In the genomic region with DNA sequence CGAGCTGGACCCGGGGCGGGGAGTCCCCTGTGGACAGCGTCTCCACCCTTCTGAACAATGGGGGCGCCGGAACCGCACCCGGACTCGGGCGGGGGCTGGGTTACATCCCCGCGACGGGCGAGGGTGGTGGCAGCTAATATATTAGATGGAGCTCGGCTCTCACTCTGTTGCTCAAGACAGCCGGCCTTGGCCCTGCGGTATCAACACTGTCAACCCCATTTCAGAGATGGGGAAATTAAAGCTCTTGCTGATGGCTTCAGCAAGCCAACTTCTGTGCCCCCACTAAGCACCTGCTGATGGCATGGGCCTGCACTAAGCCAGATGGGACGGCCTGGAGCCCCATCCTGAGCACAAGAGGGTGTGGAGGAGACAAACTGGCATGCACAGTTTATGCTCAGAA, we compare ENCODE assay signal across 8 mouse cellular contexts. TPM values are rescaled to one million over a fixed set of nuclear protein-coding genes. Genes with fewer than 3 reads are reported as not detected.
DNase-seq lines count a peak whose midpoint lies in the region; ATAC-seq and TF ChIP-seq lines count a peak whose summit lies in the region.

No protein-coding gene starts in this region.

- H3K36me3 ChIP-seq in lung, embryonic 16.5 days (ENCODE audit: control insufficient read depth, insufficient read depth, low read length), result no peaks in the 10 kb centered on the region
- no peaks in the 10 kb centered on the region for H3K36me3 ChIP-seq in erythroblast, embryonic 14.5 days (ENCODE audit: control insufficient read depth)
- H3K36me3 ChIP-seq in limb, embryonic 14.5 days (ENCODE audit: control insufficient read depth, insufficient read depth, low read length), result no peaks in the 10 kb centered on the region
- H3K36me3 ChIP-seq in small intestine, adult 2 months (ENCODE audit: control insufficient read depth, insufficient read depth, low read length), result no peaks in the 10 kb centered on the region

- TF ChIP-seq CTCF in small intestine, adult 2 months (IDR thresholded peaks at IDR 0.05; ENCODE audit: extremely low read depth, insufficient read length, insufficient replicate concordance, low read depth, low read length), result no peak

- under 1% methylated on average over 18 of the region's 18 CpGs for WGBS in lung, embryonic 16.5 days
- WGBS in limb, embryonic 14.5 days, result under 1% methylated on average over 15 of the region's 18 CpGs
- under 1% methylated on average over 18 of the region's 18 CpGs for WGBS in small intestine, adult 2 months

- peak; percentile 65 for ATAC-seq in lung, embryonic 16.5 days (ENCODE audit: low read depth)
- peak; percentile 60 for ATAC-seq in limb, embryonic 14.5 days (ENCODE audit: low FRiP score, low read depth)

- H3K4me2 ChIP-seq in lung, embryonic 16.5 days (ENCODE audit: low read depth, low read length), result peak overlapping the region; percentile 91
- peak overlapping the region; percentile 70 for H3K4me2 ChIP-seq in limb, embryonic 14.5 days (replicated peaks; ENCODE audit: low read depth, low read length, severe bottlenecking)

- H3K9ac ChIP-seq in lung, embryonic 16.5 days (ENCODE audit: low read length), result peak overlapping the region; percentile 96
- H3K9ac ChIP-seq in limb, embryonic 14.5 days (ENCODE audit: low read depth, low read length, severe bottlenecking), result peak overlapping the region; percentile 96

- no peaks in the 10 kb centered on the region for H3K9me3 ChIP-seq in lung, embryonic 16.5 days (ENCODE audit: control insufficient read depth, low read length)
- H3K9me3 ChIP-seq in erythroblast, embryonic 14.5 days (ENCODE audit: control insufficient read depth, low read length), result no peaks in the 10 kb centered on the region
- H3K9me3 ChIP-seq in limb, embryonic 14.5 days (ENCODE audit: control insufficient read depth, low read length), result no peaks in the 10 kb centered on the region

- DNase-seq in lung, postnatal 25 days (ENCODE audit: low spot score), result no peak
- DNase-seq in limb, embryonic 14.5 days (ENCODE audit: low spot score), result no peak
- no peak for DNase-seq in spleen, postnatal 10 days (ENCODE audit: low spot score in 2 of 2)
- no peak for DNase-seq in yolk sac, embryonic 10.5 days (ENCODE audit: low spot score)
- DNase-seq in left cerebral cortex, postnatal 10 days (ENCODE audit: extremely low spot score in 1 of 2, low spot score in 2 of 2), result no peak

- peak overlapping the region; percentile 91 for H3K4me3 ChIP-seq in lung, embryonic 16.5 days (ENCODE audit: low read length)
- peak overlapping the region; percentile 93 for H3K4me3 ChIP-seq in erythroblast, embryonic 14.5 days (replicated peaks)
- peak overlapping the region; percentile 82 for H3K4me3 ChIP-seq in limb, embryonic 14.5 days (replicated peaks; ENCODE audit: low read length)
- H3K4me3 ChIP-seq in small intestine, adult 2 months (ENCODE audit: low read depth, low read length), result peak overlapping the region; percentile 78

- H3K4me1 ChIP-seq in lung, embryonic 16.5 days (replicated peaks; ENCODE audit: control insufficient read depth, insufficient read depth, low read length), result peaks cover 16% of the 10 kb centered on the region
- H3K4me1 ChIP-seq in erythroblast, embryonic 14.5 days (ENCODE audit: control insufficient read depth), result peaks cover 39% of the 10 kb centered on the region
- peaks cover 14% of the 10 kb centered on the region for H3K4me1 ChIP-seq in limb, embryonic 14.5 days (ENCODE audit: control insufficient read depth, insufficient read depth, low read length)
- peaks cover 9% of the 10 kb centered on the region; the same call in 1 of the 2 replicates for H3K4me1 ChIP-seq in small intestine, adult 2 months (ENCODE audit: control insufficient read depth, insufficient read depth, insufficient read length, low read length)

- TF ChIP-seq POLR2A in limb, embryonic 14.5 days (IDR thresholded peaks at IDR 0.05; ENCODE audit: borderline replicate concordance, extremely low read depth, insufficient read depth, insufficient read length), result no peak
- TF ChIP-seq POLR2A in small intestine, adult 2 months (IDR thresholded peaks at IDR 0.05; ENCODE audit: low read depth, low read length), result no peak

- intact Hi-C loops in left cerebral cortex, postnatal 10 days (cut with DNase I), result no loop called here

- no peaks in the 10 kb centered on the region for H3K27me3 ChIP-seq in lung, embryonic 16.5 days (ENCODE audit: control insufficient read depth, insufficient read depth, low read depth, low read length)
- peaks cover 6% of the 10 kb centered on the region for H3K27me3 ChIP-seq in erythroblast, embryonic 14.5 days (ENCODE audit: control insufficient read depth)
- no peaks in the 10 kb centered on the region for H3K27me3 ChIP-seq in limb, embryonic 14.5 days (ENCODE audit: control insufficient read depth, insufficient read depth, low read length)
- H3K27me3 ChIP-seq in small intestine, adult 2 months (ENCODE audit: control insufficient read depth, insufficient read depth, low read length), result no peaks in the 10 kb centered on the region

- H3K27ac ChIP-seq in lung, embryonic 16.5 days (ENCODE audit: low read length), result peak overlapping the region; percentile 97
- peak overlapping the region; percentile 94 for H3K27ac ChIP-seq in limb, embryonic 14.5 days (replicated peaks; ENCODE audit: low read depth, low read length)
- peak overlapping the region; percentile 22 for H3K27ac ChIP-seq in small intestine, adult 2 months (ENCODE audit: insufficient read depth, low read depth, low read length)

RNA-seq across cellular contexts. Expression of a gene that starts 0.5 kb away (rescaled TPM):
- polyA plus RNA-seq in lung, embryonic 16.5 days (2015; fragmentation: Nextera tagmentation; extraction: Ambion mirVana), result 6.5 and 7.1 TPM in 2 replicates
- polyA plus RNA-seq in erythroblast, embryonic 14.5 days (2012), result 0.28 and 0.99 TPM in 2 replicates
- polyA plus RNA-seq in limb, embryonic 14.5 days (2012; rRNA removed), result 9.2 and 11.8 TPM in 2 replicates
- polyA plus RNA-seq in limb, embryonic 14.5 days (2014; fragmentation: Nextera tagmentation; extraction: Ambion mirVana), result 16.5 and 17.3 TPM in 2 replicates
- polyA plus RNA-seq in small intestine, adult 2 months (2012; rRNA removed), result 3.7 and 7.5 TPM in 2 replicates
- total RNA-seq in left cerebral cortex, postnatal 10 days (2021), result 10 to 100 TPM; 75.2 to 81.0 TPM

Comparison
In these comparisons a context has a peak if more than half of its experiments do, and no peak if none do; other contexts are left out.
1. H3K27ac ChIP-seq: peak in every context shown above with its lines; median percentile 97 in lung, embryonic 16.5 days; 94 in limb, embryonic 14.5 days; 22 in small intestine, adult 2 months.